13 mouse cellular contexts compared by ENCODE assay signal in the genomic region with DNA sequence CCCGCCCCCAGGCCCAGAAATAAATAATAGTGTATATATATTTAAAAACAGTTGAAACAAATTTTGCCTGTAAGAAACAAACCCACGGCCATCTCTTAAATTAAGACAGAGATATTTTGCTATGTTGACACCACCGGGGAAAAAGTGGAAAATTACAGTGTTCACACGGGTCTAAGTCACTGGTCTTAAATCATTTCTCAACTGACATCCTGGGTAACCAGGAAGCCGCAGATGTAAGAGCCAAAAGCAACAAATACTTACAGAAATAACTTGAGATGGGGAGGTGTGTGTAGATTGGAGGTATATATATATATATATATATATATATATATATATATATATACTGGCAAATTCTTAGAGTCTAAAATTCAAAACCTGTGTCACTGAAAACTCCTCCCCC.
"Had no signal": no experiment of that assay in that cellular context is flagged by ENCODE, and none has a peak within 500 bp of the region (broad histone marks: within the 10 kb centered on the region; RNA-seq: fewer than 3 reads in every experiment).

No protein-coding gene starts in this region.

- H3K4me3 ChIP-seq: left cerebral cortex, adult 2 months; liver, embryonic 13.5 days; neural tube, embryonic 12.5 days; neural tube, embryonic 15.5 days had no signal

- H3K4me1 ChIP-seq: liver, embryonic 13.5 days; neural tube, embryonic 12.5 days; neural tube, embryonic 15.5 days had no signal

- H3K36me3 ChIP-seq: liver, embryonic 13.5 days; neural tube, embryonic 12.5 days; neural tube, embryonic 15.5 days had no signal

- DNase-seq: kidney, adult 2 months; kidney, postnatal 25 days; layer of hippocampus, postnatal 36 days; liver, embryonic 13.5 days; lung, adult 2 months; lung, postnatal 14 days; lung, postnatal 4 days; midbrain, embryonic 14.5 days; thymus, postnatal 4 days had no signal

- H3K27me3 ChIP-seq: liver, embryonic 13.5 days; neural tube, embryonic 12.5 days; neural tube, embryonic 15.5 days had no signal

- H3K27ac ChIP-seq: kidney, postnatal 0 days; left cerebral cortex, adult 2 months; liver, embryonic 13.5 days; neural tube, embryonic 12.5 days; neural tube, embryonic 15.5 days had no signal
